ENCODE assay signal across 27 mouse cellular contexts in genomic region chr9:41958282-41958681, GRCm38 (mm10).
"Had no signal": no experiment of that assay in that cellular context is flagged by ENCODE, and none has a peak within 500 bp of the region (broad histone marks: within the 10 kb centered on the region; RNA-seq: fewer than 3 reads in every experiment).

No protein-coding gene starts in this region.

- ATAC-seq: forebrain, embryonic 13.5 days; forebrain, embryonic 14.5 days; forebrain, embryonic 15.5 days; forebrain, embryonic 16.5 days; forebrain, postnatal 0 days had no signal

- DNase-seq: cerebellum, adult 9-11 months; cerebellum, postnatal 10 days; cerebellum, postnatal 14 days; cerebellum, postnatal 36 days; embryo, embryonic 11 days; forebrain, postnatal 0 days; gastrocnemius, adult 2 months; gastrocnemius, postnatal 10 days; gastrocnemius, postnatal 14 days; gastrocnemius, postnatal 25 days; gastrocnemius, postnatal 36 days; heart, adult 11 months; heart, adult 18-20 months; heart, adult 2 months had no signal

- H3K9ac ChIP-seq: embryonic facial prominence, embryonic 12.5 days; embryonic facial prominence, embryonic 13.5 days; embryonic facial prominence, embryonic 15.5 days; forebrain, embryonic 12.5 days; forebrain, embryonic 13.5 days; forebrain, embryonic 15.5 days; forebrain, postnatal 0 days had no signal

- H3K4me2 ChIP-seq: embryonic facial prominence, embryonic 12.5 days; embryonic facial prominence, embryonic 13.5 days; embryonic facial prominence, embryonic 15.5 days; forebrain, embryonic 12.5 days; forebrain, embryonic 13.5 days; forebrain, embryonic 15.5 days; heart, embryonic 11.5 days had no signal

- H3K9me3 ChIP-seq: embryonic facial prominence, embryonic 10.5 days; embryonic facial prominence, embryonic 12.5 days; embryonic facial prominence, embryonic 13.5 days; embryonic facial prominence, embryonic 15.5 days; forebrain, embryonic 10.5 days; forebrain, embryonic 12.5 days; forebrain, embryonic 13.5 days; forebrain, embryonic 15.5 days; heart, embryonic 10.5 days had no signal

- H3K27ac ChIP-seq: embryonic facial prominence, embryonic 10.5 days; embryonic facial prominence, embryonic 12.5 days; embryonic facial prominence, embryonic 13.5 days; embryonic facial prominence, embryonic 15.5 days; forebrain, embryonic 10.5 days; forebrain, embryonic 12.5 days; forebrain, embryonic 13.5 days; forebrain, embryonic 15.5 days; gastrocnemius, adult 2 months; heart, adult 2 months; heart, embryonic 10.5 days had no signal

- H3K27me3 ChIP-seq: embryonic facial prominence, embryonic 12.5 days; embryonic facial prominence, embryonic 13.5 days; embryonic facial prominence, embryonic 15.5 days; forebrain, embryonic 13.5 days; forebrain, embryonic 15.5 days had no signal

- H3K4me3 ChIP-seq: embryonic facial prominence, embryonic 10.5 days; embryonic facial prominence, embryonic 12.5 days; embryonic facial prominence, embryonic 13.5 days; embryonic facial prominence, embryonic 15.5 days; erythroblast, embryonic 14.5 days; forebrain, embryonic 10.5 days; forebrain, embryonic 12.5 days; forebrain, embryonic 13.5 days; forebrain, embryonic 15.5 days; gastrocnemius, adult 2 months; heart, adult 2 months; heart, embryonic 10.5 days had no signal

- H3K36me3 ChIP-seq: embryonic facial prominence, embryonic 10.5 days; embryonic facial prominence, embryonic 12.5 days; embryonic facial prominence, embryonic 13.5 days; embryonic facial prominence, embryonic 15.5 days; forebrain, embryonic 10.5 days; forebrain, embryonic 12.5 days; forebrain, embryonic 15.5 days; heart, embryonic 10.5 days had no signal
